Mouse (Mus musculus): ENCODE measurements around the gene Rpgrip1.

Rpgrip1 gene

GRCm38 (mm10) chr14:52118456-52118822 lies 7.9 kb downstream of the Rpgrip1 start:
- CTCF ChIA-PET: interaction anchor here (1.9 kb wide), 1 partner anchor 26 kb away, joined by 4 read pairs; no protein-coding TSS in a partner anchor

GRCm38 (mm10) chr14:52118823-52119608 lies 8.5 kb downstream of the Rpgrip1 start:
- CTCF ChIA-PET: interaction anchor here (0.7 to 1.9 kb wide), 4 partner anchors 13 to 28 kb away, joined by 4 to 17 read pairs (median 4); no protein-coding TSS in a partner anchor

- CTCF ChIA-PET: interaction anchor here (1.2 kb wide), 1 partner anchor 27 kb away, joined by 4 read pairs; no protein-coding TSS in a partner anchor
Observed at GRCm38 (mm10) chr14:52120169-52120568, 9.7 kb downstream of the Rpgrip1 start.

DNA sequence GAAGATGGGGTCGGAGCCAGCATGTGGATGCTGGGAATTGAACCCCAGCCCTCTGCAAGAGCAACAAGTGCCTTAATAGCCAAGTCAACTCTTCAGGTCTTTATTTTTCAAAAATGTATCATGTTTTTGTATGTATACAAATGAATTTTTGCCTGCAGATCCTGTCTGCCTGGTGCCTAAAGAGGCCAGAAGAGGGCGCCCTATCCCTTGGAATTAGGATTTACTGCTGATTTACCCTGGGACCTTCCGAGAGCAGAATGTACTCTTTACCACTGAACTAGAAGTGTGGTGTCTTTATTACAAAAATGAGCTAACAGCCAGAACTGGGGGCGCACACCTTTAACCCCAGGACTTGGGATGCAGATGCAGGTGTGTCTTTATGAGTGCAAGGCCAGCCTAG lies 13.4 kb downstream of the Rpgrip1 start:
- CTCF ChIA-PET: interaction anchor here (0.6 to 0.8 kb wide), 2 partner anchors 16 to 74 kb away, joined by 3 read pairs; no protein-coding TSS in a partner anchor

GRCm38 (mm10) chr14:52124636-52125035 lies 14.1 kb downstream of the Rpgrip1 start:
- CTCF ChIA-PET: interaction anchor here (0.8 kb wide), 1 partner anchor 16 kb away, joined by 3 read pairs; no protein-coding TSS in a partner anchor

DNA sequence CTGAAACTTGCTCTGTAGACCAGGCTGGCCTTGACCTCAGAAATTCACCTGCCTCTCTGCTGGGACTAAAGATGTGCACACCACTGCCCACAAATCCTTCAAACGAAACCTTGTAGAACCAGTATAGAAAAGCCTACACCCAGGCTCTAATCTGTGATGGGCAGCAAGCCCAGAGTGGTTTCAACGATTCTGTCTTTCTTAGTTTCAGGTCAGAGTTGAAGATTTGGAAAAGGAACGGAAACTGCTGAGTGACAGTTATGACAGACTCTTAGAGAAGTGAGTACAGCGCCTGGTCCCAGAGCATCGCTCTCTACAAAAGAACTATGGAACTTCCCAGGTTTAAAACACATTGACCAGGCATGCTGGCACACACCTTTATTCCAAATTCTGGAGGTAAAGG lies 23.1 kb downstream of the Rpgrip1 start:
- CTCF ChIA-PET: no interaction called here

DNA sequence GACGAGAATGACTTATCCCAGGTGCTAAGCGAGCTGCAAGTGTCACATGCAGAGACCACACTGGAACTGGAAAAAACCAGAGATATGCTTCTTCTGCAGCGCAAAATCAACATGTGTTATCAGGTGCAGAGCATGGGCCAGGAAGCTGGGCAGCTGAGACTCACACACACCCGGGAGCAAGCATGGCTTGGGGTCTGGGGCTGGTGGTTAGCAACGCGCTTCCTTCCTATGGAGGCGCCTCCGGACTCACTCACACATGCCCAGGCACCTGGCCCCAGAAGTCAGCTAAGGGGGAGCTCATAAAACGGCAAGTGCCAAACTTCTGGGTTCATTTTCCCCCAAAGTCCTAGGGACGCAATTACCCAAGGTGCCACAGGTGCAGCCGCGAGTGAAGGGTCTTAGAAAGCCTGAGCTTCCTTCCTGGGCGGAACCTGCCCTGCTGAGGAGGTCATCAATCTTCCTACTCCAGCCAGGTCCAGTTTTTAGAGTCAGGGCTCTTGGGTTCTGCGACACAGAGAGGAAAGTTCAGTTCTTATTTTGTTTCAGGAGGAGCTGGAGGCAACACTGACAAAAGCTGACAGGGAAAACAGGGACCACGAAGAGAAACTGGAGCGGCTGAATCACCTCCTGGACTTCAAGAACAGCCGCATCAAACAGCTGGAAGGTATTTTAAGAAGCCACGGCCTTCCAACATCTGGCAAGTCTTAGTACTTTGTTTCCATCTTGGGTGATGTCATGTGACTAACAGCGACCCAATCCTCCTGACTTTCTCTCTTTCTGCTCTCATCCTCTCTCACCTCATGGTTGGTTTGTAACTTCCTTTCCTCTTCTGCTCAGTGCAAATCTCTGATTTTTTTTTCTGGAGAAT lies 30.3 kb downstream of the Rpgrip1 start:
- CTCF ChIA-PET: interaction anchor here (1.1 kb wide), 1 partner anchor 16 kb away, joined by 3 read pairs; no protein-coding TSS in a partner anchor

DNA sequence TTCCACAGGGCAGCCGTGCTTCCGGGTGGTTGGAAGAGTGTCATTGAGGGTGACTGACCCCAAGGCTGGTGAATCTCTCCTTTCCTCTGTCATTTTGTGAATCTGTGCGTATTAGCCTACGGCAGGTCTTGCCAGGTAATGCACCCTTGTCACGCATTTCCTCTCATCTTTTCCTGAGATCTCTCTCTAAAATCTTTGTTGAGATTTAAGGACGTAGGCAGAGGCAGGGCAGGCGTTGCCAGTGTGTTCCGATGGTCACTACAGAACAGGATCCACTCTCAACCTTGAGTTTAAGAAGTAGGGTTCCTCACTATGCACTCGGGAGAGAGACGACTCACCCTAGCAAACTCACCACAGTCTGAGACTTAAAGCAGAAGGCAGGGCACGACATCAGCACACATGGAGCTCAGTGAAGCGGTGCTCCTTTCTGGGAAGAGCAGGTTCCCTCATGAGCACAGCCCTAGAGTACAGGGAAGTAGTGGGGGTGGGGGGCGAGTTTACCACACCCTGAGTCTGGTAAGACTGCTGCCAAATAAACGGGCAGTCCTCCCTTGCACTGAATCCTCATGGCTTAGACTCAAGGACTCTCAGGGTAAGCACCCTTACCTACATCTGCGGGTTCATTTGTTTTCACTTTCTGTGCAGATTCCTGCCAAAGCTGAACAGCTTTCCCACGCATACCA lies 31.1 kb downstream of the Rpgrip1 start:
- CTCF ChIA-PET: no interaction called here

DNA sequence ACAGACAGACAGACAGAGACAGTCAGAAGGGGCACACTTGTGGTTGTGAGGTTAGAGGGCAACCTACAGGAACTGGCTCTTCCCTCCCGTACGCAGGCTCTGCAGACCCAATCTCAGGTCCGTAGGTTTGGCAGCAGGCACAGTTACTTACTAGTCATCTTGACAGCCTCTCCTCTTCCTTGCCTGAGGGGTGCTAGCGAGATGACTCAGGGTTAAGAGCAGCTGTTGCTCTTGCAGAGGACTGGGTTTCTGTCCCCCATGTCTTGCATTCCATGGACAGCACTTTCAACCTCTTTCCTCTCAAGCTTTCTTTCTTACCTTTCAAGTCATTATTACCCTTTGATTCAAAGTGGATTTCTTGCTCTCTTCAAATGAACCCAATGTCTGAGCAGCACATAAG lies 33.7 kb downstream of the Rpgrip1 start:
- CTCF ChIA-PET: interaction anchor here (0.5 to 1.5 kb wide), 2 partner anchors 25 to 52 kb away, joined by 3 to 4 read pairs; no protein-coding TSS in a partner anchor

DNA sequence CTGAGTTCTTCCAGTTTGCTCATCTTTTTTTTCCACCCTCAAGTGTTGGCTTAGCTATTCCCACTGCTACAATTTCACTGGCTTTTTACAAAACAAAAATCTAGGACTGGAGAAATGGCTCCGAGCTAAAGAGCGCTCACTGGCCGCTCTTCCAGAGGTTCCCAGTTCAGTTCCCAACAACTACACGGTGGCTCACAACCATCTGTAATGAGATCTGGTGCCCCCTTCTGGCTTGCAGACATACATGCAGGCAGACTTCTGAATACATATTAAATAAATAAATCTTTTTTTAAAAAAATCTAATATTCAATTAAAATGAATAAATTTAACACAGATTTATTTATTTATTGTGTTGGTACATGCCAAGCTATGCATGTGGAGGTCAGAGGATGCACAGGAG lies 36.0 kb downstream of the Rpgrip1 start:
- CTCF ChIA-PET: interaction anchor here (0.7 to 1.0 kb wide), 3 partner anchors 14 to 27 kb away, joined by 3 to 4 read pairs (median 3); no protein-coding TSS in a partner anchor

DNA sequence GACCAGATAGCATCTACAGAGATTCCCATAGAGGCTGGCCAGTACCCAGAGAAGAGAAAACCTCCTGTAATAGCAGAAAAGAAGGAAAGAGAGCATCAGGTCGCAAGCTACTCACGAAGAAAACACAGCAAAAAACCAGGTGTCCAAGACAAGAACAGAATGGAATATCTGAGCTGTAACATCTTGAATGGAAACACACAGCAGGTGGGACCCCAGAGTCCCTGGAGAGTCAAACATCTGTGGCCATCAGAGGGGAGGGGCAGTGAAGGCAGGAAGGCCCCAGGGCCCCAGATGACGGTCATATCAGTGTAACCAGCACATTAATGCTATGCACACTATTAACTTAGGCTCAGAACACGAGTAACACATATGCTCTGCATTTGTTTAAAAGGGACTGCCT lies 39.4 kb downstream of the Rpgrip1 start:
- CTCF ChIA-PET: no interaction called here

GRCm38 (mm10) chr14:52152179-52152578 lies 41.7 kb downstream of the Rpgrip1 start:
- CTCF ChIA-PET: no interaction called here

DNA sequence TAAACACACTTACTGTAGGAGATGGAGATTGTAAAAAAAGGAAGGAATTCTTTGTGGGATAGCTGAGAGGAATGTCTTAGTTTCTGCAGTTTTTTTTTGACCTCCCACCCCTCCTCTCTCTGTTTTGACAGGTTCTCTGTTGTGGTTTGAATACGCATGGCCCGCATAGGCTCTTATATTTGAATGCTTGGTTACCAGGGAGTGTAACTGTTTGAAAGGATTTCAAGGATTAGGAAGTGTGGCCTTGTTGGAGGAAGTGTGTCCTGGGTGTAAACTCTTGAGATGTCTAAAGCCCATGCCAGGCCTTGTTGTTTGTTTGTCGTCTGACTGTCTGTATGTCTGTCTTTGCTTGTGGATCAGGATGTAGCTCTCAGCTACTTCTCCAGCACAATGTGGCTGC lies 42.1 kb downstream of the Rpgrip1 start:
- CTCF ChIA-PET: no interaction called here

DNA sequence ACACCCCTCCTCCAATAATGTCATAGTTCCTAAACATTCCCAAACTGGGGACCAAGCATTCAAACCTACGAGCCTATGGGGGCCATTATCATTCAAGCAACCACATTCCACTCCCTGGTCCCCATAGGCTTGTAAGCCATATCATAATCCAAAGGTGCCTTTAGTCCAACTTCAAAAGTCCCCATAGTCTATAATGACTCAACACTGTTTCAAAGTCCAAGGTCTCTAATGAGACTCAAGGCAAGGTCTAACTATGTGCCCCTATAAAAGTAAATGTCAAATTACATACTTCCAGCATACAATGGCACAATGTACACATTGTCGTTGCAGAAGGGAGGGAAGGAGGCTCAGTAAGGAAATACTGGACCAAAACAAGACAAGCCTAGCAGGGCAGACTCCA lies 44.5 kb downstream of the Rpgrip1 start:
- CTCF ChIA-PET: no interaction called here

DNA sequence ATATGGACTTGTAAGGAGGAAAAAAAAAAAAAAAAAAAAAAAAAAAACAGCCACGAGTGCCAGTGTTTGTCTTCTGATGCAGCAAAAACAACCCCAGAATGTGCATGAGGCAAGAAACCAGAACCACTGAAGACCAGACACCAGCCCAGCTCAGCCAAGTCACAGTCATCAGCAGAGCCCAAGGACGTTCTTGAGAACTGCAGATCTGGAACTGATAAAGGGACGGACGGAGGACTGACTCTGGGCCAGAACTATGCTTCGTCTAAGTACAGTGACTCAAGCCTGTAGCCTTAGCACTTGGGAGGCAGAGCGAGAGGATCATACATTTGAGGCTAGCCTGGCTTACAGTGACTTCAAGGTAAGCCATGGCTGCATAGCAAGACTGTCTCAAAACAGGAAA lies 50.4 kb downstream of the Rpgrip1 start:
- CTCF ChIA-PET: interaction anchor here (0.8 kb wide), 1 partner anchor 16 kb away, joined by 3 read pairs; no protein-coding TSS in a partner anchor

DNA sequence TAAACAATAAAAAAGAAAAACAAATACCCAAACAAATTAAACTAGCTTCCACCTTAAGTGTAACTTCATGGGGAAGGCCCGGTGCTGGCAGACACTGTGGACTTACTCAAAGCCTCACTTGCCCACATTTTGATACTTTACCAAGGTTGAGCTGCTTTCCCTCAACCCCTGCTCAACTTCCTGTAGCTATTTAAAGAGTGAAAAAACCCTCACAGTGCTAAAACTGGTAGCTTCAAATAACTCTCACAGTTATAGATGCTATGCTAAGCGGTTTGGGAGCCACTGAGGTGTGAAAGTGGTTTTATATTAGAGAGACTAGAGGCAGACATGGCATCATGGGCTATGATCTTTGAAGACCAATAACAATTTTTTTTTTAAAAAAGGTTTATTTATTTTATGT lies 56.1 kb downstream of the Rpgrip1 start:
- CTCF ChIA-PET: no interaction called here

GRCm38 (mm10) chr14:52188788-52189187 lies 78.3 kb downstream of the Rpgrip1 start:
- CTCF ChIA-PET: no interaction called here

- CTCF ChIA-PET: interaction anchor here (0.5 kb wide), 1 partner anchor 52 kb away, joined by 7 read pairs; no protein-coding TSS in a partner anchor
Observed at GRCm38 (mm10) chr14:52189519-52189918, 79.0 kb downstream of the Rpgrip1 start.

DNA sequence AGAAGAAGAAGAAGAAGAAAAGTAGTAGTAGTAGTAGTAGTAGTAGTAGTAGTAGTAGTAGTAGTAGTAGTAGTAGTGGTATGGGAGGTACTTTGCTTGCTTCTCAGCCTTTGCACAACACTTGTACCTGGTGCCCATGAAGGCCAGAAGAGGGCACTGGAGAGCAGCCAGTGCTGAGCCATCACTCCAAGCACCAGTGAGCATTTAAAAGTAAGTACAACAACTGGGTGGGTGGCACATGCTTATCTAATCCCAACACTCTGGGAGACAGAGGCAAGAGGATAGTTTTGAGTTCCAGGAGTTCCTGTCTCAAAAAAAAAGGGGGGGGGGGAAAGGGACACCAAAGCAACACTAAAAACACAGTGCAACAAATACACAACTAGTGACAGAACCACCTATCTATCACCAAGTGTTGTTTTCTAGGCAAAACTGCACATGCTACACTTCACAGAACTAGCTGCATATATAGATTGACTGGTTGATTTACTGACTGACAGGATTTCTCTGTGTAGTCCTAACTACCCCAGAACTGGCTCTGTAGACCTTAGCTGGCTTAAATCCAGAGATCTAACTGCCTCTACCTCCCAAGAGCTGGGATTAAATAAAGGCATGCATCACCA lies 80.3 kb downstream of the Rpgrip1 start:
- CTCF ChIA-PET: interaction anchor here (0.6 to 0.7 kb wide), 4 partner anchors 52 to 304 kb away, joined by 3 to 7 read pairs (median 6); no protein-coding TSS in a partner anchor

GRCm38 (mm10) chr14:52195691-52196090 lies 85.2 kb downstream of the Rpgrip1 start:
- CTCF ChIA-PET: interaction anchor here (0.6 to 0.9 kb wide), 2 partner anchors 51 to 145 kb away, joined by 3 to 5 read pairs; no protein-coding TSS in a partner anchor

Data from spleen, embryonic (tissue).